Mouse (Mus musculus) neural tube, embryonic 12.5 days (tissue): ENCODE measurements around the gene Fhl2. TPM values are rescaled to one million over a fixed set of nuclear protein-coding genes. Genes with fewer than 3 reads are reported as not detected.

Experiments used
- ATAC-seq: fragments of 200-750 bp; cut with Nextera tagmentation; 2 replicates; pipeline ENCODE4 v1.8.0; 2017; ENCODE audit warnings: low read depth, mild to moderate bottlenecking, moderate TSS enrichment, moderate library complexity; ENCODE audit not compliant: low FRiP score
- H3K27ac ChIP-seq: fragments of 300-500 bp; sonication (generic); 2 replicates; pipeline ENCODE4 v1.5.1; 2016
- H3K27me3 ChIP-seq: fragments of 300-500 bp; sonication (generic); replicated peaks from 2 replicates; pipeline ENCODE4 v1.6.1; 2016; ENCODE audit warnings: mild to moderate bottlenecking
- H3K36me3 ChIP-seq: fragments of 300-500 bp; sonication (generic); 2 replicates; pipeline ENCODE4 v1.6.1; 2016; ENCODE audit warnings: mild to moderate bottlenecking
- H3K4me1 ChIP-seq: fragments of 300-500 bp; sonication (generic); 2 replicates; pipeline ENCODE4 v1.6.1; 2016
- H3K4me2 ChIP-seq: fragments of 300-500 bp; sonication (generic); replicated peaks from 2 replicates; pipeline ENCODE4 v1.6.1; 2016; ENCODE audit warnings: mild to moderate bottlenecking
- H3K4me3 ChIP-seq: fragments of 300-500 bp; sonication (generic); 2 replicates; pipeline ENCODE4 v1.5.1; 2016
- H3K9ac ChIP-seq: fragments of 300-500 bp; sonication (generic); 2 replicates; pipeline ENCODE4 v1.6.1; 2016; ENCODE audit warnings: mild to moderate bottlenecking
- H3K9me3 ChIP-seq: fragments of 300-500 bp; sonication (generic); 2 replicates; pipeline ENCODE4 v1.6.1; 2016; ENCODE audit warnings: mild to moderate bottlenecking
- WGBS: fragments of 180-500 bp; shearing (Covaris S2); methylation state at CpG from one replicate; pipeline ENCODE4 v1.1.7; 2016; 5-methylcytosine and 5-hydroxymethylcytosine counted together
- polyA plus RNA-seq: library from polyadenylated mRNA; unstranded; fragments of >200 nt; fragmentation: Nextera tagmentation; extraction: Ambion mirVana; gene quantifications from 2 replicates; pipeline ENCODE4 v1.2.1, GENCODE M21; 2016

The Fhl2 gene
- polyA plus RNA-seq, 1 experiment from 2014 or later, result 16.8 TPM

DNA sequence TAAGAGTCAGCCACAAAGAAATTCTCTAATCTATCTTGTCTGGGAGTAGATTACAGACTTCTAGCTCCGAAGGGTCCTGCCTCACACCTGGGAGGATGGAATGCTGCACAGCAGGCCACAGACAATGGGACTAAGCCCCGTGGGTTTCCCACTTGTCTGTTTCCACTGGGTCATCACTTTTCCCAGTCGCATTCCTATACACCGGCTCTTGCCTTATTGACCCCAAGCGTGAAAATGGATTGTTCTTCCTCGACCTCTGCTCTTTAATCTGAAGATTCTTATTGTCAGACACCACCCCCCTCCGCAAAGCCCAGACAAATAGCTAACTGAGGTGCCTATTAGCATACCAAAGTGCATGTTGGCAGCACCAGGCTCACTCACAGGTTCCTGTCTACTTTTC, 10.4 kb downstream of the Fhl2 start:
- Histone ChIP-seq H3K4me1 (no peaks in the 10 kb centered on the region), H3K9me3 (no peaks in the 10 kb centered on the region), H3K27me3 (no peaks in the 10 kb centered on the region), H3K9ac (no peak overlapping the region), H3K4me3 (no peak overlapping the region), H3K4me2 (no peak overlapping the region), H3K36me3 (no peaks in the 10 kb centered on the region), H3K27ac (no peak overlapping the region)
- no peak for ATAC-seq
- WGBS, result 8% methylated on average over 7 of the region's 7 CpGs

GRCm38 (mm10) chr1:43180912-43181311, 15.9 kb downstream of the Fhl2 start:
- no peak overlapping the region for H3K4me3 ChIP-seq
- no peaks in the 10 kb centered on the region for H3K36me3 ChIP-seq
- no peak overlapping the region for H3K4me2 ChIP-seq
- H3K9me3 ChIP-seq, result no peaks in the 10 kb centered on the region
- H3K9ac ChIP-seq, result no peak overlapping the region
- H3K27me3 ChIP-seq, result no peaks in the 10 kb centered on the region
- H3K27ac ChIP-seq, result no peak overlapping the region
- WGBS, result 87% methylated on average over 6 of the region's 6 CpGs
- no peaks in the 10 kb centered on the region for H3K4me1 ChIP-seq
- no peak for ATAC-seq

DNA sequence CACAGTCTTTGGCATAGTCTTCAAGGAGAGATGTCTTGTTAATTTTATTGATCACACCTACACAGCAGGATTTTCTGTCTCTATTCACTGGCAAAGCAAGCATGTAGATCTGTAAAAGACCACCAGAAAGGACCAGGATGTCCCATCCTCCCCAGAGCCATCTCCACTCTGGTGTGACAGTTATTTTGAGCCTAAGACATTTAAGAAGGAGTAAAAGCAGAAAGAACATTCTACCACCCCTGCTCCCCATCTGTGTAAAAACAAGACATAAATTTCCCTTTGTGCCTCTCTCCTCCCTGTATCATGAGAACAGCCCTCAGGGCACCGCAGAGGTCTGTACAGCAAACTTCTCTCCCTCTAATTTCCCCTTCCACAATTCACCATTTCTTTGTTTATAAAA, 18.0 kb downstream of the Fhl2 start:
- H3K9me3 ChIP-seq, result no peaks in the 10 kb centered on the region
- H3K36me3 ChIP-seq, result no peaks in the 10 kb centered on the region
- 67% methylated on average over 1 of the region's 1 CpGs for WGBS
- no peaks in the 10 kb centered on the region for H3K4me1 ChIP-seq
- H3K4me2 ChIP-seq, result no peak overlapping the region
- H3K9ac ChIP-seq, result no peak overlapping the region
- no peak overlapping the region for H3K4me3 ChIP-seq
- no peak for ATAC-seq
- no peak overlapping the region for H3K27ac ChIP-seq
- H3K27me3 ChIP-seq, result no peaks in the 10 kb centered on the region

GRCm38 (mm10) chr1:43178378-43178777, 18.4 kb downstream of the Fhl2 start:
- Histone ChIP-seq H3K9me3 (no peaks in the 10 kb centered on the region), H3K27me3 (no peaks in the 10 kb centered on the region), H3K36me3 (no peaks in the 10 kb centered on the region), H3K27ac (no peak overlapping the region), H3K9ac (no peak overlapping the region), H3K4me3 (no peak overlapping the region), H3K4me1 (no peaks in the 10 kb centered on the region), H3K4me2 (no peak overlapping the region)
- 81% methylated on average over 6 of the region's 6 CpGs for WGBS
- ATAC-seq, result no peak

GRCm38 (mm10) chr1:43173283-43174226, 23.2 kb downstream of the Fhl2 start:
- Histone ChIP-seq H3K9me3 (no peaks in the 10 kb centered on the region), H3K36me3 (no peaks in the 10 kb centered on the region), H3K27me3 (no peaks in the 10 kb centered on the region), H3K4me3 (no peak overlapping the region), H3K27ac (no peak overlapping the region), H3K4me1 (no peaks in the 10 kb centered on the region), H3K9ac (no peak overlapping the region), H3K4me2 (no peak overlapping the region)
- 85% methylated on average over 7 of the region's 7 CpGs for WGBS
- ATAC-seq, result no peak

DNA sequence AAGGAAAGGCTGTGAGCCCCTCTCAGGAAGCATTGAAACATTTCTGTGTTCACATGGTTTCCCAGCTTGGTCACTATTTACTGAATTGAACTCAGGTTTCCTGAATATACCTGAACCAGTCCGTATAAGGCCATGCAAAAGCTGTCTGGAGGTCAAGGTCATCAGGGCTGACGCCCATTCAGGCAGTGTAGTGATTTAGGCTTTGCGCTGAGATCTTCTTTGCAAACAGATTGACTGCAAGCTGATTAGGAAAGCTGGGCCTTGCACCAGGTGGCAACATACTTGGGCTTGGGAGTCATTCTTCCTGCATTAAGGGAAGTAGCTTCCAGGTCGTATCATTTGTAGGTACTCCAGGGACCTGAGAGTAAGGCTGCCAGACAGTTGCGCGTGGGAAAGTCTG, 25.0 kb downstream of the Fhl2 start:
- Histone ChIP-seq H3K4me2 (no peak overlapping the region), H3K4me3 (no peak overlapping the region), H3K36me3 (no peaks in the 10 kb centered on the region), H3K9me3 (no peaks in the 10 kb centered on the region), H3K9ac (no peak overlapping the region), H3K4me1 (no peaks in the 10 kb centered on the region), H3K27me3 (no peaks in the 10 kb centered on the region), H3K27ac (no peak overlapping the region)
- ATAC-seq, result no peak
- WGBS, result 85% methylated on average over 6 of the region's 6 CpGs

- Histone ChIP-seq H3K4me1 (no peaks in the 10 kb centered on the region), H3K4me3 (no peak overlapping the region), H3K27me3 (no peaks in the 10 kb centered on the region), H3K9me3 (no peaks in the 10 kb centered on the region), H3K36me3 (no peaks in the 10 kb centered on the region), H3K27ac (no peak overlapping the region), H3K4me2 (no peak overlapping the region), H3K9ac (no peak overlapping the region)
- 49% methylated on average over 3 of the region's 3 CpGs for WGBS
- ATAC-seq, result no peak
Measured at GRCm38 (mm10) chr1:43171093-43171492, 25.7 kb downstream of the Fhl2 start.

- H3K9me3 ChIP-seq, result no peaks in the 10 kb centered on the region
- no peak overlapping the region for H3K9ac ChIP-seq
- no peak overlapping the region for H3K4me3 ChIP-seq
- no peaks in the 10 kb centered on the region for H3K4me1 ChIP-seq
- H3K27me3 ChIP-seq, result no peaks in the 10 kb centered on the region; the same call in 1 of the 2 replicates
- no peak overlapping the region for H3K4me2 ChIP-seq
- no peak overlapping the region for H3K27ac ChIP-seq
- ATAC-seq, result no peak
- no peaks in the 10 kb centered on the region for H3K36me3 ChIP-seq
- 87% methylated on average over 1 of the region's 1 CpGs for WGBS
Measured at GRCm38 (mm10) chr1:43169661-43170060, 27.1 kb downstream of the Fhl2 start.

- Histone ChIP-seq H3K4me3 (no peak overlapping the region), H3K9ac (no peak overlapping the region), H3K9me3 (no peaks in the 10 kb centered on the region), H3K27me3 (no peaks in the 10 kb centered on the region; the same call in 1 of the 2 replicates), H3K4me1 (no peaks in the 10 kb centered on the region), H3K4me2 (no peak overlapping the region), H3K36me3 (no peaks in the 10 kb centered on the region), H3K27ac (no peak overlapping the region)
- no peak for ATAC-seq
- 88% methylated on average over 7 of the region's 7 CpGs for WGBS
Measured at GRCm38 (mm10) chr1:43169227-43169626, 27.6 kb downstream of the Fhl2 start.

DNA sequence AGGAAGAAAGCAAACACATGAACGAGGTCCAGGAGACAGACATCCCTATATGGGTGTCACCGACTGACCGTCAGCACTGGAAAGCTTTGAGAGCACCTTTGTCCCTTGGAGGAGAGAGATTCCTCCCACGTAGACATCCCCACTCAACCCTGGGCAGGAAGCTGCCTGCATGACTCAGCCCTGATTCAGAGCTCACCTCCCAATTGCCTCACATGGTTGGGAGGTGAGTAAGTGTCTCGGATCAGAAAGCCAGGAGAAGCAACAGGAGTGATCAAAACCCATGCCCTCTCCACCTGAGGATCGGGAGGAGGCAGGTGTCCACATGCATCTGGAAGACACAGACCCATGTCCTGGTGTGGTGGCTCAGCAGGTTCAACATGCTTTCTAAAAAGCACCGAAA, 28.2 kb downstream of the Fhl2 start:
- WGBS, result 86% methylated on average over 7 of the region's 7 CpGs

DNA sequence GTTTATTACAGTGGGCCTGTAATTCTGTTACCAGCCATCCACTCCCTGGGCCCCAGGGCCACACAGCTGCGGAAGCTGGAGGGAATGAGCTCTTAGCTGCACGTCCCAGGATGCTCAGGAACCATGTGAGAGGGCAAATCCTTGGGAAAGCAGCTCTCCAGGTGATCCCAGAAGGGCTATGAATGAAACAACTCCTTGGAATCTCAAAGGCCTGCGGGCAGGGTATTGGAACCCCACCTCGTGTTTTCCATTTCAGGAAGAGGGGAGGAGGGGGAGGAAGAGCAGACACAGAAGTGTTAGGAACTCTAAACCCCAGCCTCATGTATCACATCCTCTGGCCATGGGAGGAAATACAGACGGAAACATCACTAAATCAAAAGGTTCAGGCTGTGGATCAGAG, 28.8 kb downstream of the Fhl2 start:
- H3K9me3 ChIP-seq, result no peaks in the 10 kb centered on the region
- peaks cover 6% of the 10 kb centered on the region for H3K4me1 ChIP-seq
- H3K27ac ChIP-seq, result no peak overlapping the region
- ATAC-seq, result no peak
- 43% methylated on average over 5 of the region's 5 CpGs for WGBS
- no peaks in the 10 kb centered on the region; the same call in 1 of the 2 replicates for H3K27me3 ChIP-seq
- no peak overlapping the region for H3K4me3 ChIP-seq
- no peak overlapping the region for H3K4me2 ChIP-seq
- no peaks in the 10 kb centered on the region for H3K36me3 ChIP-seq
- no peak overlapping the region for H3K9ac ChIP-seq

More for the DNA sequence above, 28.2 kb downstream of the Fhl2 start:
- ATAC-seq, result no peak
- H3K9me3 ChIP-seq, result no peaks in the 10 kb centered on the region
- no peak overlapping the region for H3K9ac ChIP-seq
- no peak overlapping the region for H3K27ac ChIP-seq
- no peak overlapping the region for H3K4me2 ChIP-seq
- H3K27me3 ChIP-seq, result no peaks in the 10 kb centered on the region; the same call in 1 of the 2 replicates
- H3K4me3 ChIP-seq, result no peak overlapping the region
- H3K36me3 ChIP-seq, result no peaks in the 10 kb centered on the region
- peaks cover 4% of the 10 kb centered on the region; the same call in 1 of the 2 replicates for H3K4me1 ChIP-seq

- 94% methylated on average over 5 of the region's 5 CpGs for WGBS
- peaks cover 8% of the 10 kb centered on the region for H3K4me1 ChIP-seq
- no peaks in the 10 kb centered on the region for H3K9me3 ChIP-seq
- H3K27ac ChIP-seq, result no peak overlapping the region
- no peak for ATAC-seq
- H3K36me3 ChIP-seq, result no peaks in the 10 kb centered on the region
- no peak overlapping the region for H3K9ac ChIP-seq
- no peaks in the 10 kb centered on the region; the same call in 1 of the 2 replicates for H3K27me3 ChIP-seq
- no peak overlapping the region for H3K4me2 ChIP-seq
- no peak overlapping the region for H3K4me3 ChIP-seq
Measured at GRCm38 (mm10) chr1:43164582-43164981, 32.2 kb downstream of the Fhl2 start.
